ENCODE assay signal across 12 mouse cellular contexts in the genomic region with DNA sequence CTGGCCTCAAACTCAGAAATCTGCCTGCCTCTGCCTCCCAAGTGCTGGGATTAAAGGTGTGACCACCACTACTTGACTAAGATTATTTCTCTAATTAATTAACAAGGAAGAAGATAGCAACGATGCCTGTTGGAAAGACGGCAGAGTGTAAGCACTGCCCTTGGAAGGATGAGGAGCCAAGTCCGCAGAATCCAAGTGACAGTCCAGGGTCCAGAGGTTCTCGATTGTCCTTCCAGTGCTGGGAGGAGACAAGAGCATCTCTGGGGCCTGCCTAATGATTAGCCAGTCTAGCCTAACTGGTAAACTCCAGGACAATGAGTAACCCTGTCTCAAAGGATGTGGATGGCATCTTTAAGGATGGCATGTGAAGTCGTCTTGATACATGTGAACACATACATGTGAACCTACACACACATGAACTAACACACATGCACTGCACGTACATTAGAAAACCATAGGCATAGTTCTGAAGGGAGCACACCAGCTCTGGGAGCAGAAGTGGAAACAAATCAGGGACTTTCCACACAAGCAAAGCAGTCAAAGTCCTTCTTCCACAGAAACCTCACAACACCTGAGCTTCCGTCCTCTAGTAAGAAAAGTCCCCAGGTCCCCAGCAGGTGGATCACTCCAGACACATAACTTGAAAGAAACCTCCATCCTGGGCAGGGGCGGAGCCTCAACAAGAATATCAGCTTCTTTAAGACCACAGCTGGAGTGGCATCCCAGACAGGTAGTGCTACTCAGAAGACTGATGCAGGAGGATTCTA.
"Had no signal": no experiment of that assay in that cellular context is flagged by ENCODE, and none has a peak within 500 bp of the region (broad histone marks: within the 10 kb centered on the region; RNA-seq: fewer than 3 reads in every experiment).

No protein-coding gene starts in this region.

- H3K4me2 ChIP-seq: hindbrain, embryonic 14.5 days; intestine, embryonic 15.5 days; limb, embryonic 15.5 days; liver, embryonic 13.5 days; neural tube, embryonic 13.5 days had no signal

- DNase-seq: liver, embryonic 13.5 days; lung, adult 18-20 months; retina, postnatal 1 day; right cerebral cortex, postnatal 25 days; thymus, postnatal 4 days had no signal

- H3K27me3 ChIP-seq: intestine, embryonic 15.5 days; limb, embryonic 15.5 days; liver, embryonic 13.5 days; neural tube, embryonic 13.5 days had no signal

- H3K9me3 ChIP-seq: intestine, embryonic 15.5 days; limb, embryonic 15.5 days; liver, embryonic 13.5 days; midbrain, embryonic 10.5 days; neural tube, embryonic 13.5 days had no signal

- H3K4me3 ChIP-seq: intestine, embryonic 15.5 days; left cerebral cortex, adult 2 months; limb, embryonic 15.5 days; liver, embryonic 13.5 days; midbrain, embryonic 10.5 days; neural tube, embryonic 13.5 days had no signal

- H3K4me1 ChIP-seq: intestine, embryonic 15.5 days; limb, embryonic 15.5 days; midbrain, embryonic 10.5 days; neural tube, embryonic 13.5 days had no signal

- H3K27ac ChIP-seq: hindbrain, embryonic 14.5 days; intestine, embryonic 15.5 days; left cerebral cortex, adult 2 months; limb, embryonic 15.5 days; liver, embryonic 13.5 days; midbrain, embryonic 10.5 days; neural tube, embryonic 13.5 days had no signal

- ATAC-seq: intestine, embryonic 15.5 days; midbrain, embryonic 16.5 days had no signal

- H3K9ac ChIP-seq: hindbrain, embryonic 14.5 days; intestine, embryonic 15.5 days; limb, embryonic 15.5 days; liver, embryonic 13.5 days; neural tube, embryonic 13.5 days had no signal
